Mouse (Mus musculus) activated CD4-positive, CD25-positive, alpha-beta regulatory T cell, adult 4 months (primary cell): ENCODE results near the gene Slc28a3. TPM values are rescaled to one million over a fixed set of nuclear protein-coding genes. Genes with fewer than 3 reads are reported as not detected.

Experiments
- ATAC-seq: one replicate; pipeline ENCODE4 v1.8.0; 2017
- polyA plus RNA-seq, 2 experiments: library from polyadenylated mRNA; unstranded; fragments of 100-300 nt; shearing (Covaris generic); gene quantifications; one replicate each; pipeline ENCODE4 v1.2.1; 2017

Slc28a3 gene
- polyA plus RNA-seq, result under 1 TPM in 1 of 2 experiments, not detected in 1; 0.21 TPM

DNA sequence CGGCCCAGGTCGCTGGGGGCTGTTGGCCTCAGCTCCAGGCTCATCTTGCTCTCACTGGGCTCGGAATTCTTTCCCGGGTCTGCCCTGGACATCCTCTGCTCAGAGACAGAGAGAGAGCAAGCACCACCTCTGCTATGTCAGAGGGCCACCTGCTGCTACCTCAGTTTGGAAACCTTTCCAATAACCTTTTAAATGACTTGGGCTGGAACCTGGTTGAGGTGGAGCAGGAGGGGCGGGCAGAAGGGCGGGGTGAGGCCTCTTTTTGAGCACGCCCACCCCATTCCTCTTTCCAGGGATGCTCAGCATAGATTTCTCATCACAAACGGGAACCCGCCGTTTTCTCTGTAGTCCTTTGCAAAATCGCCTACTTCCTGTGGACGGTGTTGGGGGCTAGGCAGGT lies at the start of gene Slc28a3:
Gene Slc28a3 (minus strand): TSS at position 162 of the 400 bp plus-strand sequence.
- no peak for ATAC-seq

DNA sequence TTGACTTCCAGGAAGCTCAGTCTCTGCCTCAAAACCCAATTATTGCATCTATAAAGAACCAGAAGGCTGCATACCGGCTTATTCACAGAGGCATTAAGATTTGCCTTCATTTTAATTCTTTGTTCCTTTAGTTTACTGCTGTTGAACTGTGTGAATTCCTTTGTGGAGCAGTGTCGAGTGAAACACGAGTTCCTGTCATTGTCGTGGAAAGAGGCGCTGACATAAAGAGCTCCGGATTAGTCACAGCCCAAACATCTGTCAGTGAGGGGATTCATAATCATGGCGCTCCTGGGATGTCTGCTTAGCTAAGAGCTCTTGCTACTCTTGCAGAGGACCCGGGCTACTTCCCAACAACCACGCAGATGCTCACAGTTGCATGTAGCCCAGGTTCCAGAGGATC lies 47.3 kb upstream of the Slc28a3 start:
- ATAC-seq, result no peak

DNA sequence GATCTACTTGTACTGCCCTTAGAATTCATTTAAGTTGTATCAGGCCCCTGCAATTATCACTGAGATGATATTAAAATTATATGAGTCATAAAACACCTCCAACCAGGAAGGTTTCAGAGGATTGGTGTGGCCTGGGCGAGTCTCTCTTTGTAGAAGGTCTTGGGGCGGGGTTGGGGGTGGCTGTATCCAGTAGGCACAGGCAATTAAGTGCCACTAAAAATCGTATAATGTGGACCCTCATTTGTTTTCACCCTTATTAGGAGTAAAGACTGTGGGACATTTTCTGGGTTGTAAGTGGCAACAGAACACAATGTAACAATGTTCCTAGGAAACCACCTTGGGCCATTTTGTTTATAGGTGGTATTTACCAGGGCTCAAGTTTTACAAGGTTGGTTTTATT lies 46.2 kb upstream of the Slc28a3 start:
- no peak for ATAC-seq

DNA sequence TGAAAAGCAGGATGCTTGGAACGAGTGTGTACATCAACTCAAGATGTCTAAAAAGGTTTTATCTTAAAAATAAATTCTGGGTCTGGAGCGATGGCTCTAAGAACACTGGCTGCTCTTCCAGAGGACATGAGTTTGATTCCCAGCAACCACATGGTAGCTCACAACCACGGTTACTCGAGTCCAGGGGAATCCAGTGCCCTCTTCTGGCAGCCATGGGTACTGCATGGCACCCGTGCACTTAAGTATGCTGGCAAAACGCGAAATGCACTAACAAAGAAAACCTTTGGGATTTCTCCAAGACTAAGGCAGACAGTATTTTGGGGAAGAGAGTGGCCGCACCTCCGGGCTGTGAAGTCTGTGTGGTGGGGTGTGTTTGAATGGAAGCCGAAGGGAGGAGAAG lies 44.9 kb upstream of the Slc28a3 start:
- no peak for ATAC-seq

DNA sequence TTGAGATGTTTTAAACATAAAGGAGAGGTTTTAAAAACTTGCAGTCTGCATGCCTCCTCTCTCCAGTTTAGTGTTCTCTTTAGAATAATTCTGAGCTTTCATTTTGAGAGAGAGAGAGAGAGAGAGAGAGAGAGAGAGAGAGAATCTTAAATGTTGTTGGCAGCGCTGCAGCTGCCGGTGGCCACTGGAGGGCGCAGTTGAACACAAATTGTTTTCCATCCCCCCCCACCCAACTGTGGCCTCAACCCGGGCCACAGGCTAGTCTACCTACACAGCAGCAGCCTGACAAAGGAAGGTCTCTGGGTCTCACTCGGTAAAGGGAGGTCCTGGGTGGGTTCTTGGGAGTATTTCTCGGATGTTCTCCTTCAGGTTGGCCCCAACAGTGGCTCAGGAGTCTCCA lies 29.7 kb upstream of the Slc28a3 start:
- ATAC-seq, result no peak

DNA sequence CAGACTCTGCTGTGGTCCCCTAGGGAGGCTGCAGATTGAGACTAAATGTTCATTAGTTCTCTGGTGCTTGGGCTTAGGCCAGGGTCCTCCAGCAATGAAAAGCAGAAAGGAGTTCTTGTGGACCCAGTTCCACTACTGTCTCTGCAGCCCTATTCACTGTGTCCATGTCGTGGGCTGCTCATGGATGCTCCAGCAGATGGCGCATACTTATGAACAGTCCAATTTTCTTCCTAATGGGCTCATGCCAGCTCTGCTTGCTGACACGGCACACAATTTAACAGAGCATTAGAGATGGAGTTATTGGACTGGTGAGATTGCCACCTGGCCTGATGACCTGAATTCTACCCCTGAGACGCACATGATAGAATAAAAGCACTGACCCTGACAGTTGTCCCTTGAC lies 28.3 kb upstream of the Slc28a3 start:
- ATAC-seq, result no peak

DNA sequence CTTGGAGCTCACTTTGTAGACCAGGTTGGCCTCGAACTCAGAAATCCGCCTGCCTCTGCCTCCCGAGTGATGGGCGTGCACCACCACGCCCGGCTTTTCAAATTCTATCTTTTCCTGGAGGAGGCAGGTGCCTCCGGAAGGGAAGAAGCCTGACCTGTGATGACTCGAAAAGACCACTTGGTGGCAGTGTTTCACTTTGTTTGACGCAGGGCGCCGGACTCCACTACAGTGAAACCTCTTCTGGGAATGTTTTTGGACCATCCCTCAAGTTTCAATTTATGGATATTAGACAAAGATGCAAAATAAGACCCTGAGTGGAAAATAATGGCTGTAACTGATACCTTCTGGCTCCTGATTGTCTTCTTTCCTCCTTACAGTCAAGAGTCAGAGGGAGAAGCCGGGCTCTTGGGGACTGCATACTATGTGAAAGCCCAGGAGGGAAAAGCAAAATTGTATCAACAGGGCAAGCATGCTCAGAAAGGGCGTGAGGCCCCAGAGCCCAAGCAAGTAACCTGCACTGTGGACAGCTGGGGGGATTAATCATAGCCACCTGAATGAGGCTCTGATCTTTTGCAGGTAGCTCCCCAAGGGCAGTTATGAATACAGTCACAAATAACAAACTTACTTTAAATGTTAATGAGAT lies 26.8 kb upstream of the Slc28a3 start:
- ATAC-seq, result no peak

DNA sequence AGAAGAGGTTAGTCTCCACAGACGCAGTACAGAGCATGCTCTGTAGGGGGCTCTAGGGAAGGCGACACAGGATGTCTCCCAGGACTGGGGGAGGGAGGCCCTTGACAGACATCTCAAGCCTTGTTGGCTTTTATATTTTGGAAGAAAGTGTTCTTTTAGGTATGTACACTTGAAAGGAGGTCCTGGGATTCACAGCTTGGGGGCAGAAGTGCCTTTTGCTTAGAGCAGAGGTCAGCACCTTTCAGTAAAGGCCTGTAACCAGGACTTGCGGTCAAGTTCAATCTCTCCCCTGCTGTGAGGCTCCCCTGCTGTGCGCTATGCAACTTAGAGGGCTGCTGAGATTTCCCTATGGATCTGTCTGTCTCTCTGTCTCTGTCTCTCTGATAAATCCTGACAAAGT lies 23.2 kb upstream of the Slc28a3 start:
- ATAC-seq, result no peak

DNA sequence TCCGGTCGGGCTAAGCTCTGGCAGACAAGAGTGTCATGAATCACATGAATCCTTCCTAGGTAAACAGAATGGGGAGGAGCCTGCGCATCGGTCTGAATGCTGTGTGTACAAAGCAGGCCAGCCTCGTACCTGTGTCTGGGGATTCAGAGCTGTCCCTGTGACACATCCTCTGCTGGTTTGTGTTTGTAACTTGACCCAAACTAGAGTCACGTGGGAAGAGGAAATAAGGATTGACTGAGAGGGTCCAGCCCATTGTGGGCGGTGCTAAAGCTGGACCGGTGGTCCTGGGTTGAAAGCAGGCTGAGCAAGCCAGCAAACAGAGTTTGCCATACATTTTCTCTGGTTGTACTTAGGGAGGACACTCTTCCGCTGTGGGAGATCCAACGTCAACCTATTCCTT lies 20.1 kb upstream of the Slc28a3 start:
- ATAC-seq, result no peak

DNA sequence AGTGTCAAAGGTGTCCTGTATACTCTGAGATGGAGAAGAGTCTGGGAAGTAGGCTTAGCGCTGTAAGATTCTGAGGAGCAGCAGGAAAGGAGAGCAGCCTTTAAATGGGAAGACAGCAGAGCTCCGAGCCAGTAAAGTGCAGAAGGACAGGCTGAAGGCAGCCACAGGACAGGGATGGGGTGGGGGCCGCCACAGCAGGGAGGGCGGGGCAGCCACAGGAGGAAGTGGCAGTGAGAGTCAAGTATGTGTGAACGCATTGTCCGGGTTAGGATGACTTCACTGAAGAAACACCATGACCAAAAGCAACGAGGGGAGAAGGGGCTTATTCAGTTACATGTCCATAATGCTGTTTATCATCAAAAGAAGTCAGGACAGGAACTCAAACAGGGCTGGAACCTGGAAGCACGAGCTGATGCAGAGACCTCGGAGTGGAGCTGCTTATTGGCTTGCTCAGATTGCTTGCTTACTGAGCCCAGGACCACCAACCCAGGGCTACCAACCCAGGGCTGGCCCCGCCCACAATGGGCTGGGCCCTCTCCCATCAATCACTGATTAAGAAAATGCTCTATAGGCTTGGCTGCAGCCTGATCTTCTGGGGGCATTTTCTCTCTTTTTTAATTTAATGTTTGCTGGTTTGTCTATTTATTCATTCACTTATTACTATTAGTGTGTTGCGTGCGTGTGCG lies 18.8 kb upstream of the Slc28a3 start:
- no peak for ATAC-seq

DNA sequence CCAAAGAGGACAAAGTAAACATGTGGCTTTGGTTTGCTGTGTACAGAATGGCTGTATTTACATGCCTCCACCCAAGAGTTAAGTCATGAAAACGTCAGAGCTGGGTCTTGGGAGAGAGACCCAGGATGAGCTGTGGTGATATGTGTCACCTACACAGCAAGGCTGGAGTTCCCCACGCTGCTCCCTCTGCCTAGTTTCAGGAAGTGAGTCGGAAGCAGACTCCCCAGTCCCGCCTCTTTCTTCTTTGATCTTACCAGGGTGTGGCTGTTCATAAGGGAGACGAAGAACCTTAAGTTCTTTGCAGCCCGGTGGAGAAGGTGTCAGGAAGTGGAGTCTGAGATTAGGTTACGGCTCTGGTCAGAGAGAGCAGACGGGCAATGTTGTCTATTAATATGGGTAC lies 12.0 kb upstream of the Slc28a3 start:
- no peak for ATAC-seq

DNA sequence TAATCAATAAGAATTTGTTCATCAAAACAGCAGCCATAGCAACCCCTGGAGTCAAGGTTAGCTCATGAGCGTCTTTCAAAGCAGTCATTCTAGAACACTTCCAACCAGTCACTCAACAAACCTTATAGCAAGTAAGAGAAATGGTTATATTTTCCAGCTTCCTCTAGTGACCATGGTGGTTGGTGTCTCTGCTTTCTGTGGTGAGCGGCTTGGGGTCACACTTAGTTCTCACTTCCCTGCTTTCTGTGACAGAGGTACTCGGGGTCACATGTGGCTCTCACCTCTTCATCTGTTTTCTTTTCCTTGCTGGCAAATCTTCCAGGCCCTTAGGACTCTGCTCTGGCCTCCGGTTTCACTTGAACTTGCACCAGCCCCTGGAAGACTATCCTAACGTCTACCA lies 8.6 kb upstream of the Slc28a3 start:
- ATAC-seq, result no peak

DNA sequence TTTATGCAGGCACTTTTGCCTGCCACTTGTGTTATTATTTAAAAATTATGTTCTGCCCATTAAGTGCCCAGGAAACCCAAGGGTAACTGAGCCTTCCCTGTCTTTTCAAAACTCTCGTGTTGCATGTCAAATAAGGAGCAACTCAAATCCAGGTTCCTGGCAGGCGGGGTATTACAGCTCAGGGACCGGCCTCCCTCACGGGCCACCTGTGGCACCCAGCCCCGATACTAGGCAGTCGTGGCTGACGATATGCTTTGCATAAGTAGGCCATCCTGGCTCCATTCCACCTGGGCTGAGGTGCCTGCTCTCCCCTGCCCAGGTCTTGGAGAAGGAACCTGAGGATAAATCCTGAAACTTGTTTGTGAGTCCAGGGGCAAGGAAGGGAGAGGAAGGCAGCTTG lies 618 bp downstream of the Slc28a3 start:
- no peak for ATAC-seq

DNA sequence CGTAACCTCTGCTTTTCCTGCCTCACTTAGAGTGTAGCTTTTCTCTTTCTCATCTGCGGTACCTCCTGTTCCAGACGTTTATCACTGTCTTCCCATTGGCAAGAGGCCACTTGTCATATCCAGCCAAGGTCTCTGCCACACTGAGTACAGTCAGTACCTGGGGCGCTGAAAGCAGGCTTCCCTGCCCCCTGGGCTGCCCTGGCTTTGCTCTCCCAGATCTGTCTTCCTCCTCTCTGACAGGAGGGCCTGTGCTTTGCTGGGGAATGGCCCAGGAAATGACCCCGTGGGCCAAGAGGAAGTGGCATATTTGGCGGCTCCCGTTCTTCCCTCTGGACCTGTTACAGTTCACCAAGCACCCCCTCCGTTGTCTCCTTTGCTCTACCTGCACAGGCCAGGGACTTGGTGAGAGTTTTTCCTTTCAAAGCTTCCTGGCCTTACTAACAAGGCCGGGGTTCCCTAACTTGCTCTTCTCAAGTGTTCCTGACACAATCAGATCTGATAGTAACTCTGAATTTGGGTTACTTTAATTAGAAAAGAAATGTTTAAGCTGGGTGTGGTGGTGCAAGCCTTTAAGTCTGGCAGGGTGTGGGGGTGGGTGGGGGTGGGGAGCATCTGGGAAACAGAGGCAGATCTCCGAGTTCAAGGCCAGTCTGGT lies 9.3 kb downstream of the Slc28a3 start:
- ATAC-seq, result no peak

DNA sequence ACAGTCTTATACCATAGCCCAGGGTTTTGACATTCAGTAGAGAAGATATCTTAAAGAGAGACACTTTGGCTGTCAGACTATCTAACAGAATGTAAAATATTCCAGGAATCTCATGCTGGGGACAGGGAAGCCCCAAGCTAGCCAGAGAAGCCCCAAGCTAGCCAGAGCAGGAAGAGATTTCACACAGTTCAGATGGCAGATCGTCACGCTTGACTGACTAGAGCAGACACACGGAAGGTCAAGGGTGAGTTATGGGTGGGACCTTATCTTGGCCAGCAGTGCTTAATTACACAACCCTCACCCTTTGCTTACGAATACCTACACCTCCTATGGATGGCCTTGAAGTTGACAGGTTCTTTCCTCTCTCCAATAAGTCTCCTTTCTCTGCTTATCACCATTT lies 12.1 kb downstream of the Slc28a3 start:
- ATAC-seq, result no peak

DNA sequence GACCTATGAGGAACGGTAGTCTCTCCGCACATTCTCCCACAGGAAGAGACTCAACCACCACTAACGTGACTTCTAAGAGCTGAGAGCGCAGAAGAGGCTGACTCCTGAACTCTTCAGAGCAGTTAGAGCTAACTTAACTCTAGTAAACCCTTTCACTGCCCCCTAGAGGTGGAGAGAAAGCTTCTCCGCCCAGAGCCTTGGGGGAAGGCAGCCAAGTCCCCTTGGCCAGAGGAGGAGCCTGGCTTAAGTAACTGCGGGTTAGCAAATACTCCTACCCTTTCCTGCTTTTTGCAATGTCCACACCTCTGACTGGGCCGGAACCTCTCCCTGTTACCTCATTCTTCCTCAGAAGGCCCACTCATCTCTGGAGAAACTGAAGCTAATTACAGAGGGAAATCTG lies 17.5 kb downstream of the Slc28a3 start:
- ATAC-seq, result no peak

DNA sequence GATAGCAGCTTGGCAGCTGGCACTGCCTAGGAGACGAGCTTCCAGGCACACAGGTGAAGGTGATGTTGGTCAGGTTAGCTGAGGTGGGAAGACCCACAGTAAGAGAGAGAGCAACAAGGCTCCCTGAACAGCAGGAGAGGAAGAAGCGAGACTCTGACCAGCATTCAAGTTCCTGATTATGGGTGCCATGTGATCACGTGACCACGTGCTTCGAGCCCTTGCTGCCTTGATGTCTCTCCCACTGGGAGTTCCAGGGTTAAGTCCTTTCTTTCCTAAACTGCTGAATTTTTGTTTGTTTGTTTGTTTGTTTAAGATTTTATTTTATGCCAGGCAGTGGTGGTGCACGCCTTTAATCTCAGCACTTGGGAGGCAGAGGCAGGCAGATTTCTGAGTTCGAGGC lies 18.8 kb downstream of the Slc28a3 start:
- no peak for ATAC-seq

DNA sequence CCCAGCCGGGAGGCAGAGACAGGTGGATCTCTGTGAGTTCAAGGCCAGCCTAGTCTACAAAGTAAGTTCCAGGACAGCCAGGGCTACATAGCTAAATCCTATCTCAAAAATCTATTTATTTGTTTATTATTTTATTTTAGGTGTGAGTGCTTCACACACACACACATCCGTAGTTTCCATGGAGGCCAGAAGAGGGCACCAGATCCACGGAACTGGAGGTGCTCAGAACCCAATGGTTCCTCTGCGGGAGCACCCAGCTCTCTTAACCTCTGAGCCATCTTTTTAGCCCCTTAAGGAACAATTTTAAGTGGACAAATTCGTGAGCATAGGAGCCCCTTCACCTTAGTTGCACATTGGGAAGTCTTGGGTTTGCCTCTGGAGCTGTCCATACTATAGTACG lies 20.0 kb downstream of the Slc28a3 start:
- ATAC-seq, result no peak

DNA sequence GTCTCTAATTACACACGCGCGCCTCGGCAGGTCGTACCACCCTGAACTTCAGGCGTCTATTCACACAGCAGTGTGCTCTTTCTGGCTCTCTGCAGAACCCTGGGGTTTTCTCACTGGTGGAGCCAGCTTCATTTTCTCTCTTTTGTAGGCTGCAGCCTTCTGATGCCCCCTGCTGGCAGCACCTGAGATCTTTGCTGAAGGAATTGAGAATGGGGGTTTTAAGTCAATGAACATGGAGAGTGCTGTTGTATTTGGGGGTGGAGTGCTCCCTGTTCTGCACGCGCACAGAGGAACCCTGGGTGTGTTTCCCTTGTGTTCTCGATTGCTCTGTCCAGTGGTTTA lies 21.2 kb downstream of the Slc28a3 start:
- no peak for ATAC-seq

DNA sequence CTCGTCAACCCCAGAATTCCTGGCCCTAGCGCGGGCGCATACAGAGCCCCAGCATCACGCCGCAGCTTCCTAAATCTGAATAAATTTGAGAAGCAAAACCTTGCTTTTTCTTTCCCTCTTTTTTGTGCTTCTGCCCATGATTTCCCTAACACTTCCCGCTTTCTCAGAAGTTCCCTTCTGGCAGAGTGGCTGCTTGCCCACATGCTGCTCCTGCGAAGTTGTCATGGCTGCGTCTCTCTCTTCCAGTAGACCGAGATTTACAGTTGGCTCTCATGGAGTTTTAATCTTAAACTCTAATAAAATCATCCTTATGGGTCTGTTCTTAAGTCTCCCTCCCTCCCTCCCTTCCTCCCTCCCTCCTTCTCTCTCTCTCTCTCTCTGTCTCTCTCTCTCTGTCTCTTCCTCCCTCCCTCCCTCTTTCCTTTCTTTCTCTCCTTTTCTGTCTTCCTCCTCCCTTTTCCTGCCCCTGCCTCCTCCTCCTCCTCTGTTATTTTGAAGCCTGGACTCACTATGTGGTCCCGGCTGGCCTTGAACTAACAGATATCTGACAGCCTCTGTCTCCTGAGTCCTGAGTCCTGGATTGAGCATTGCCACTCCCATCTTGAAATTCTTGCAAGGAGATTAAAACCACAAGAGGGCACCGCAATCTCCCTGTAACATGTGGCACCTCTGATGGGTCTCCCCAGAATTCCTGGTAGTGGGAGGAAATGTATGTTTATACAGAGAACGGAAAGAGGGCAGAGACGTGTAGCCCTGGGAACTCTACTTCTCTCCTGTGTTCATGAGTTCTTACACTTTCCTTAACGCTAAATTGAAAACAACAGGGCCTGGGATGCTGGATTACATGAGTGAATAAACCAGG lies 21.8 kb downstream of the Slc28a3 start:
- ATAC-seq, result no peak

DNA sequence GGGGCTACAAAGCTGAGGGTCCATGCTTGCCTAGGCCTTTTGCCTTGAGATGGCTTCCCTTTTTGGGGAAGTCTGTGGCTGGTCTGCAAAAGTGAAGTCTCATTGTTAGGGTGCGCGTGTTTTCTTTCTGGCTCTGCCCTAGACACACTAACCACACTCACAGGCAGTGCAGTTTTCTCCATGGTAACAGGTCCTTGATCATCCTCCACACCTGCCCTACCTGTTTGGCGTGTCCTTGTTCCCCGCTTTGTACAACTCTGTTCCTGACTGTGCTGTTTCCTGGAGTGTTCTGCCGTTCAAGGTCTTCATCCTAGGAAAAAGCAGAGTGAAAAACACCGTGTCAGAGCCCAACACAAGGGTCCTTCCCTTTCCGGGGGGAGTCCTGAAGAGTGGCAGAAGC lies 22.7 kb downstream of the Slc28a3 start:
- ATAC-seq, result no peak

DNA sequence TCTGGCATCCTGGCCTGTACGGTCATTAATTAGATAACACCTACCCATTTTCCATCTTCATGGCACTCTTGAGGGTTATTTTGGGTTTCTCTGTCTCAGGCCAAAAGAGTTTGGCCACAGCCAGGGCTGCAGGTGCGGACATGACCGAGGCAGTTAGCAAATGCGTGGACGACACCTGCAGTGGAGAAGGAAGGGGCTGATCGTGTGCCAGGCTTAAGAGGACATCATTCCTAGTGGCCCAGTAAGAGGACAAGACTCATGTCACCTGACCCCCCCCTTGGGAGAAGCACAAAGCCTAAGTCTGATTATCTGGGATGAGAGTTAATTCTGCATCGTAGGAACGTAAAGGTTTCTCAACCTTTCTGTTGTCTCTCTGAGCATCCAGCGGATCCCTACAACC lies 44.5 kb downstream of the Slc28a3 start:
- ATAC-seq, result no peak

DNA sequence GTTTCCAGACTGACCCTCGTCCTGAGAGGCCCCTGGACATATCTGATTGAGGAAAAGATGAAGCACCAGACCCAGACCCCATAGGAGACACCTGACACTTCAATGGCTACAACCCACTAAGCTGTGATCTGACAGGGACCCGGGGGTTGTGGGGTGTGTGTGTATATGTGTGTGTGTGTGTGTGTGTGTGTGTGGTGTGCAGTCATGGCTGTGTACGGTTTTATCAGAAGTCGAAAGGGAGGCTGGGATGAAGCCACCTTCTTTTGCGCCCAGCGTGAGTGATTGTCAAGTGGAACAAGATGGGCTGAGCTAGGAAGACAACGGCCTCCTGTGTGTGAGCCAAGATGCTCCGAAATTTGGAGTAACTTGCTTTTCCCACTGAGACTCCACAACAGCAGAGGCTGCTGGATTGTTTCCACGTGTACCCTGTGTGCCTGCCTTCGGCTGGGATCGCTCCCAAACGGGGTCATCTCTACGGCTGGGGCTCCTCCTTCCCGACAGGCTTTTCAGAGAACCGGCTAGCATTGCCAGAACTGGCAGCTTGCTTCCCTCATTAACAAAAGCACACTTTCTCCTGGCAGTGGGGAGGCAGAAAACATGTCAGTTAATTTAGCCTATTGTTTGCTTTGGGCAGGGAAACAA lies 50.1 kb downstream of the Slc28a3 start:
- ATAC-seq, result no peak
